Comparison of ENCODE assay signal across 18 mouse cellular contexts in genomic region chr8:120463918-120464584, GRCm38 (mm10).
DNase-seq lines count a peak whose midpoint lies in the region; ATAC-seq and TF ChIP-seq lines count a peak whose summit lies in the region.
"Had no signal": no experiment of that assay in that cellular context is flagged by ENCODE, and none has a peak within 500 bp of the region (broad histone marks: within the 10 kb centered on the region; RNA-seq: fewer than 3 reads in every experiment).

No protein-coding gene starts in this region.

- no peak for TF ChIP-seq EP300 in liver, postnatal 0 days (IDR thresholded peaks at IDR 0.05; ENCODE audit: low read depth)

- 80% methylated on average over 9 of the region's 9 CpGs for WGBS in liver, postnatal 0 days (ENCODE audit: insufficient replicate concordance)

- H3K4me2 ChIP-seq in liver, postnatal 0 days (ENCODE audit: low read depth, low read length) = no peak overlapping the region
- H3K4me2 ChIP-seq: hindbrain, embryonic 14.5 days; limb, embryonic 15.5 days; lung, embryonic 15.5 days; stomach, embryonic 15.5 days had no signal

- 0 out of 2 replicates have a peak overlapping the region, but pooled peaks have one; percentile 11 for H3K9ac ChIP-seq in liver, postnatal 0 days (replicated peaks)
- H3K9ac ChIP-seq: hindbrain, embryonic 14.5 days; limb, embryonic 15.5 days; lung, embryonic 15.5 days; stomach, embryonic 15.5 days had no signal

- no peaks in the 10 kb centered on the region for H3K36me3 ChIP-seq in liver, postnatal 0 days (replicated peaks; ENCODE audit: insufficient read depth, low read length)
- H3K36me3 ChIP-seq: limb, embryonic 15.5 days; lung, embryonic 15.5 days; stomach, embryonic 15.5 days had no signal

- no peak overlapping the region for H3K27ac ChIP-seq in liver, postnatal 0 days (ENCODE audit: low read depth)
- H3K27ac ChIP-seq: hindbrain, embryonic 14.5 days; limb, embryonic 15.5 days had no signal

- no peaks in the 10 kb centered on the region; the same call in 1 of the 2 replicates for H3K4me1 ChIP-seq in liver, postnatal 0 days (ENCODE audit: insufficient read depth)

- H3K4me3 ChIP-seq in liver, postnatal 0 days (ENCODE audit: low read depth, low read length) = no peak overlapping the region
- H3K4me3 ChIP-seq: limb, embryonic 15.5 days; lung, embryonic 15.5 days; myocyte; stomach, embryonic 15.5 days had no signal

- no peaks in the 10 kb centered on the region for H3K27me3 ChIP-seq in liver, postnatal 0 days (ENCODE audit: insufficient read depth, low read length)
- H3K27me3 ChIP-seq: lung, embryonic 15.5 days; stomach, embryonic 15.5 days had no signal

- no peak for DNase-seq in liver, postnatal 0 days
- no peak for DNase-seq in liver
- DNase-seq in B cell, adult 2 months = peak; percentile 65 to 75
- DNase-seq in induced T-regulatory cell, adult 2 months (ENCODE audit: low read depth) = peak; percentile 76
- DNase-seq in cerebellum, adult 8-10 months = no peak
- DNase-seq in adrenal gland, postnatal 36 days = no peak
- DNase-seq in gastrocnemius, postnatal 10 days = no peak
- DNase-seq: cerebellum, postnatal 36 days; gastrocnemius, postnatal 36 days; kidney, adult 18-20 months; kidney, postnatal 14 days; thymus, postnatal 14 days had no signal

- TF ChIP-seq CTCF in liver, postnatal 0 days (IDR thresholded peaks at IDR 0.05; ENCODE audit: low read depth) = no peak

- ATAC-seq in liver, postnatal 0 days = no peak
- ATAC-seq in CD4-positive, CD25-positive, alpha-beta regulatory T cell, adult 4 months = peak; percentile 71

- no peaks in the 10 kb centered on the region for H3K9me3 ChIP-seq in liver, postnatal 0 days (ENCODE audit: low read length)
- H3K9me3 ChIP-seq: limb, embryonic 15.5 days; lung, embryonic 15.5 days; stomach, embryonic 15.5 days had no signal

Comparison
In these comparisons a context has a peak if more than half of its experiments do, and no peak if none do; other contexts are left out.
1. DNase-seq: peak in B cell, adult 2 months (2 of 2) and induced T-regulatory cell, adult 2 months (single experiment); none in liver, postnatal 0 days (single experiment), liver (single experiment), cerebellum, adult 8-10 months (single experiment), adrenal gland, postnatal 36 days (0 of 2) and gastrocnemius, postnatal 10 days (single experiment).